Mouse (Mus musculus): ENCODE measurements around the gene Zfp580. TPM values are rescaled to one million over a fixed set of nuclear protein-coding genes. Genes with fewer than 3 reads are reported as not detected.

Gene Zfp580
- total RNA-seq, 2 experiments from 2014 or later, result 10.1 to 11.6 TPM

- no peak for DNase-seq (ENCODE audit: low spot score in 2 of 2)
Observed at GRCm38 (mm10) chr7:5031496-5031895, 19.8 kb upstream of the Zfp580 start.

- no peak for DNase-seq (ENCODE audit: low spot score in 2 of 2)
Observed at GRCm38 (mm10) chr7:5033818-5034217, 17.5 kb upstream of the Zfp580 start, which contains the start of gene 4632433K11Rik. Gene 4632433K11Rik, plus strand, starts transcription at chr7:5034118.

GRCm38 (mm10) chr7:5035628-5036027, 15.7 kb upstream of the Zfp580 start:
- no peak for DNase-seq (ENCODE audit: low spot score in 2 of 2)

GRCm38 (mm10) chr7:5036136-5036535, 15.2 kb upstream of the Zfp580 start:
- DNase-seq (ENCODE audit: low spot score in 2 of 2), result no peak

- DNase-seq (ENCODE audit: low spot score in 2 of 2), result no peak
Observed at GRCm38 (mm10) chr7:5037026-5037425, 14.3 kb upstream of the Zfp580 start.

- DNase-seq (ENCODE audit: low spot score in 2 of 2), result no peak
Observed at GRCm38 (mm10) chr7:5037467-5037866, 13.9 kb upstream of the Zfp580 start.

GRCm38 (mm10) chr7:5038109-5038732, 13.1 kb upstream of the Zfp580 start, which contains the start of gene Zfp784:
Gene Zfp784, minus strand, starts transcription at chr7:5038446.
- DNase-seq (ENCODE audit: low spot score in 2 of 2), result peak; percentile 89 to 95

GRCm38 (mm10) chr7:5038940-5039339, 12.4 kb upstream of the Zfp580 start:
- DNase-seq (ENCODE audit: low spot score in 2 of 2), result no peak

GRCm38 (mm10) chr7:5044981-5045380, 6.4 kb upstream of the Zfp580 start:
- DNase-seq (ENCODE audit: low spot score in 2 of 2), result no peak

- DNase-seq (ENCODE audit: low spot score in 2 of 2), result no peak
Observed at GRCm38 (mm10) chr7:5046112-5046511, 5.2 kb upstream of the Zfp580 start.

- no peak for DNase-seq (ENCODE audit: low spot score in 2 of 2)
Observed at GRCm38 (mm10) chr7:5047313-5047712, 4.0 kb upstream of the Zfp580 start.

GRCm38 (mm10) chr7:5052438-5052837, 1.1 kb downstream of the Zfp580 start:
- no peak for DNase-seq (ENCODE audit: low spot score in 2 of 2)

GRCm38 (mm10) chr7:5052931-5053343, 1.6 kb downstream of the Zfp580 start:
- no peak for DNase-seq (ENCODE audit: low spot score in 2 of 2)

- DNase-seq (ENCODE audit: low spot score in 2 of 2), result no peak
Observed at GRCm38 (mm10) chr7:5053456-5054179, 2.3 kb downstream of the Zfp580 start.

- DNase-seq (ENCODE audit: low spot score in 2 of 2), result no peak
Observed at GRCm38 (mm10) chr7:5056651-5057263, 5.4 kb downstream of the Zfp580 start.

- no peak for DNase-seq (ENCODE audit: low spot score in 2 of 2)
Observed at GRCm38 (mm10) chr7:5057381-5057780, 6.0 kb downstream of the Zfp580 start.

GRCm38 (mm10) chr7:5057804-5058203, 6.5 kb downstream of the Zfp580 start:
- DNase-seq (ENCODE audit: low spot score in 2 of 2), result no peak

- DNase-seq (ENCODE audit: low spot score in 2 of 2), result no peak
Observed at GRCm38 (mm10) chr7:5058631-5059030, 7.3 kb downstream of the Zfp580 start.

GRCm38 (mm10) chr7:5059421-5059820, 8.1 kb downstream of the Zfp580 start:
- DNase-seq (ENCODE audit: low spot score in 2 of 2), result no peak

GRCm38 (mm10) chr7:5060239-5060731, 8.9 kb downstream of the Zfp580 start:
- peak; percentile 50 to 84 for DNase-seq (ENCODE audit: low spot score in 2 of 2)

GRCm38 (mm10) chr7:5060944-5061773, 9.8 kb downstream of the Zfp580 start:
- peak; percentile 95 to 99 for DNase-seq (ENCODE audit: low spot score in 2 of 2)

Data from gastrocnemius, postnatal 4 days (tissue).